Mouse (Mus musculus) CH12.LX (cell line): ENCODE data around the gene Gsg1.

Experiments
- CHD1 ChIP-seq: IDR thresholded peaks from 2 replicates; pipeline ENCODE4 v1.6.1; 2012; ENCODE audit warnings: low read depth, low read length, improper control_type of control experiment, inconsistent platforms
- CHD2 ChIP-seq: IDR thresholded peaks from 2 replicates; pipeline ENCODE4 v1.6.1; 2011; ENCODE audit warnings: low read length, improper control_type of control experiment
- CTCF ChIP-seq, 2 experiments: IDR thresholded peaks in 1 of 2; conservative IDR thresholded peaks in 1 of 2; 2 replicates each; pipeline ENCODE4 v1.5.1; 2011 to 2012; ENCODE audit warnings: low read depth in 2 of 2, low read length in 2 of 2, improper control_type of control experiment in 1 of 2, inconsistent platforms in 1 of 2, mild to moderate bottlenecking in 1 of 2, moderate library complexity in 1 of 2
- E2F4 ChIP-seq: IDR thresholded peaks from 2 replicates; pipeline ENCODE4 v1.6.1; 2011; ENCODE audit warnings: low read depth, low read length, improper control_type of control experiment; ENCODE audit not compliant: insufficient replicate concordance
- GABPA ChIP-seq: IDR thresholded peaks from 2 replicates; pipeline ENCODE4 v1.6.1; 2012; ENCODE audit warnings: low read depth, low read length, improper control_type of control experiment, inconsistent platforms; ENCODE audit not compliant: insufficient replicate concordance
- JUN ChIP-seq: IDR thresholded peaks from 2 replicates; pipeline ENCODE4 v1.6.1; 2011; ENCODE audit warnings: low read depth, mild to moderate bottlenecking, low read length, improper control_type of control experiment, moderate library complexity; ENCODE audit not compliant: insufficient read depth
- MAFK ChIP-seq: IDR thresholded peaks from 2 replicates; pipeline ENCODE4 v1.6.1; 2011; ENCODE audit warnings: low read length, improper control_type of control experiment; ENCODE audit not compliant: insufficient replicate concordance
- MAX ChIP-seq: IDR thresholded peaks from 2 replicates; pipeline ENCODE4 v1.6.1; 2011; ENCODE audit warnings: low read length, improper control_type of control experiment
- MYC ChIP-seq: IDR thresholded peaks from 2 replicates; pipeline ENCODE4 v1.6.1; 2011; ENCODE audit warnings: low read depth, mild to moderate bottlenecking, improper control_type of control experiment, low read length
- POLR2A ChIP-seq: IDR thresholded peaks from 2 replicates; pipeline ENCODE4 v1.6.1; 2011; ENCODE audit warnings: low read depth, mild to moderate bottlenecking, improper control_type of control experiment, low read length
- RAD21 ChIP-seq: IDR thresholded peaks from 2 replicates; pipeline ENCODE4 v1.6.1; 2011; ENCODE audit warnings: low read depth, mild to moderate bottlenecking, low read length, improper control_type of control experiment, moderate library complexity
- USF1 ChIP-seq: IDR thresholded peaks from 2 replicates; pipeline ENCODE4 v1.6.1; 2014; ENCODE audit warnings: low read depth, mild to moderate bottlenecking, inconsistent platforms, low read length, improper control_type of control experiment
- ZNF384 ChIP-seq: IDR thresholded peaks from 2 replicates; pipeline ENCODE4 v1.6.1; 2012; ENCODE audit warnings: low read depth, low read length, improper control_type of control experiment, inconsistent platforms

GRCm38 (mm10) chr6:135279856-135280255 is 25.7 kb upstream of the Gsg1 start:
- no peak for TF ChIP-seq CTCF (conservative IDR thresholded peaks at IDR 0.05 in 1 of 2, IDR thresholded peaks at IDR 0.05 in 1 of 2; ENCODE audit: low read depth in 2 of 2, low read length in 2 of 2)
- no peak for TF ChIP-seq MAFK
- TF ChIP-seq POLR2A, result no peak
- no peak for TF ChIP-seq USF1
- TF ChIP-seq RAD21, result no peak
- no peak for TF ChIP-seq CHD2
- TF ChIP-seq E2F4, result no peak
- TF ChIP-seq GABPA, result no peak
- no peak for TF ChIP-seq ZNF384
- TF ChIP-seq CHD1, result no peak
- TF ChIP-seq MYC, result no peak
- no peak for TF ChIP-seq JUN
- no peak for TF ChIP-seq MAX
